Mouse (Mus musculus): ENCODE data around the gene Polm. TPM values are rescaled to one million over a fixed set of nuclear protein-coding genes. Genes with fewer than 3 reads are reported as not detected.

Gene Polm
- polyA plus RNA-seq (2015; fragmentation: Nextera tagmentation; extraction: Ambion mirVana), result 8.7 and 9.5 TPM in 2 replicates

DNA sequence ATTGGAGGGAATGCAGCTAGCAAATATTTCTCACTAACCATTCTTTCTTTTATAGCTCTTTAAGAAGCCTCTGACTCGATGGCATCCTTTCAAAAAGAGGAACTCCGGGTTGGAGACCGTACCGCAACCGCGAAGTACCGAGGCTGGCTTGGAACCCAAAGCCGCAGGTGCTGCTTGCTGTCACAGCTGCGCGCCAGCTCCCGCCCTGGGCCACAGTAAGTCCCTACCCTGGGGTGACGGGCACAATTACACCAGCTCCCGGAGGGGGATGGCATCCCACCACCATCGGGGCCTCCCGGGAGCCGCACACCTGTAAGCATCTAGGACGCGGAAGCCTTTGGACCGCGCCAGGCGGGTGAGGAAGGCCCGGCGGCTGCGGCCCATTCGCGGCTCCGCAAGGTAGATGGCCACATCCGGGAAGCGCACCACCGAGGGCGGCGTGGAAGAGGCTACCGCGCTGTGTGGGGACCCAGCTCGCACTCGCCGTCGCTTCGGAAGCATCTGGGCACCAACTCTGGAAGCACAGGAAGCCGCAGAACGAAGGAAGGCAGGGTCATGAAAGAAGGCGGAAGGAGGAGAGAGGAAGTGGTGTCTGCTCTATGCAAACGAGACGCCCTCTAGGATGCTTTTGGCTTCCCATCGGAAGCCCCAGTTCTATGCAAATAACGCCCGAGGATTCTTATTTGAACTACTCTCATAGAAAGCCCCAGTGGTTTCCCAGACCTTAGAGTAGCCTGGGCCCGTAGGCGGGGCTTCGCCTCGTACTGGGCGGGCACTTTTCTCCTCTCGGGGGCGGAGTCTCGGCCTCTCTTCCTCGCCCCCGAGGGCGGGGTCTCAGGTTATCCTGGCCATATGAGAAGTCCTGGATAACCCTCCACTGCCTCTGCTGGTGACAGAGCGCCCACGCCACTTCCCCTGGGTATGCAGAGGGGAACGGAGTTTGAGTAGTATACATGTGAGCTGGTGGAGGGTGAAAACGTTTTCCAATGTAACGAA lies at the start of gene Polm:
Polm (minus strand) TSS at position 766 of the 996 bp plus-strand sequence.
- DNase-seq (ENCODE audit: low spot score), result peak; percentile 91

DNA sequence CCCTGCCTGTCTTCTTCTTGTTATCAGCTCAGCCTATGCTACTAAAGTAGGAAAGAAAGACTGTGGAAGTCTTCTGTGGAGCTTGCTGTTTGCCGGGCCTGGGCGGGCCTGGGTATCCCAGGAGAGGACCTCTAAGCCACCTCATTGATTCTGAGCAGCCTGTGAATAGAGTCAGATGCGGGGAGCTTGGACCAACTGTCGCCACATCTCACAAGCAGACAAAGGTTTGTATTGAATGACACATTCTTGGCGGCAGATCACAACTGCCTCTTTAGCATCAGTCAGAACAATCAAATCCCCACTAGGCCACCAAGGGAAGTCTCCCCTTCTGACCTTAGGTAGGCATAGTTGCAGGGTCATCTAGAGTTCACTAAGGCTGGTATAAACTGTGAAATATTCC lies 49.4 kb upstream of the Polm start:
- DNase-seq (ENCODE audit: low spot score), result no peak

- peak; percentile 72 for DNase-seq (ENCODE audit: low spot score)
Observed at GRCm38 (mm10) chr11:5886187-5886586, 48.4 kb upstream of the Polm start.

- DNase-seq (ENCODE audit: low spot score), result no peak
Observed at GRCm38 (mm10) chr11:5882518-5882917, 44.7 kb upstream of the Polm start.

DNA sequence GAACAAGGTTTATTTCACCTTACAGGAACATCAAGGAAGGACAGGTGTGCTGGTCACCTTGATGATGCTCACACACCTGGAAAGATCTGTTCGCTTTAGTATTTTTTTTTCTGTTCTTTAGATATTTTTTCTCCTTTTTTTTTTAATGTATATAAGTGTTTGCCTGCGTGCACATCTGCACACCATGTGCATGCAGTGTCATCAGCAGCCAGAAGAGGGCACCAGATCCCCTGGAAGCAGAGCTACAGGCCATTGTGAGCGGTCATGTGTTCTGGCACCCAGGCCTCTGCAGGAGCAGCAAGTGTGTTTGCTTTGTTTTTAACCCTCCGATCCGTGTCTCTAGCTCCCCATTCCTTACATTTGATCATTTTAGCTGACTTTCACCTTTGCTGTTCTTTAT lies 42.1 kb upstream of the Polm start:
- peak; percentile 44 for DNase-seq (ENCODE audit: low spot score)

DNA sequence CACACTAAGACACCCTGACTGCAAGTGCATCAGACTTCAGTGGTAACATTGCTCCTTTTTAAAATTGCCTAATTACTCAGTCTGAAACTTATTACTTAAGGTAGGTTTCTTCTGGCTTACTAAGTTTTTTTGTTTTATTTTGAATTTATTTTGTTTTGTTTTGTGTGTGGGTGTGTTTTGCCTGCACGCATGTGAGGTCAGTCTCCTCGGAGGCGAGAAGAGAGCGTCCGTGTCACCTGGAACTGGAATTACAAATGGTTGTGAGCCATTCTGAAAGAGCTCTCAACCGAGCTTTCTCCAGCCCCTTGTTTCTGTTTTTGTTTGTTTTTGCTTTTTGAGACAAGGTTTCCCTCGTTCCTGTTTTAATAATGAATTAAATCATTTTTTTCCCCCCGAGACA lies 40.8 kb upstream of the Polm start:
- DNase-seq (ENCODE audit: low spot score), result no peak

- peak; percentile 98 for DNase-seq (ENCODE audit: low spot score)
Observed at GRCm38 (mm10) chr11:5877921-5878526, 40.2 kb upstream of the Polm start, which contains the start of gene Pold2. Gene Pold2 (minus strand): TSS chr11:5878292.

DNA sequence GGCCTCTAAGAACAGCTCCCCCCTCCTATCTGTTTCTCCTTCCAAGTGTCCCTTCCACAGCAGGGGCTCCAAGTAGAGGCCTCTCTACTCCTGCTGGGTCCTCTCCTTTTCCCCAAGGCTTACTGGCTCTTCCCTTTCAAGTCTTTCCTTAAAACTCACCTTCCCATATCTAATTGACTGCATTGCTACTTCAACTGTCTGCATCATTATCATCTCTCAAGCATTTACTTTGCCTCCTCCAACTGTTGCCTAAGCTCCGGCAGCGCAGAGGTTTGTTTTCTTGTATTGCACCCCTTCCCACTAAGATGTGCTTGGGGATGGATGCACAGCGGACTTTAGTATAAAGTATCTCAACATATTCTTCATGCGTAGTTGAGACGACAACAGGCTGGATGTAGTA lies 39.6 kb upstream of the Polm start:
- DNase-seq (ENCODE audit: low spot score), result no peak

DNA sequence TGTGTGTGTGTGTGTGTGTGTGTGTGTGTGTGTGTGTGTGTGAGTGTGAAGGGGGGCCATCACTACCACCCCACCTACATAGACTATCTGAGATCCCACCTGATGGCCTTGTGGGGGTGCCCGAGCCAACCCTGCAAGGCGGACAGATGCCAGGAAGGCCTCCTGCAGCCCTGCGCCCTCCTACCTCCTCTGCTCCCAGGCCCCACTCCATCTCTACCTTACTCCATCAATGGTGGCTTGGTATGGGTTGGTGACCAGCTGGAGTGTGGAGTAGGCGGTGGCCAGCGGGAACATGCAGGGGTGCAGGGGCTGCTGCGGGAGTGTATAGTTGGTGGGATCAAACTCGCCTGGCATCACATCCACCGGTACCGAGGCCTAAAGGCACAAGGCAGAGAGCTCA lies 35.4 kb upstream of the Polm start:
- DNase-seq (ENCODE audit: low spot score), result no peak

DNA sequence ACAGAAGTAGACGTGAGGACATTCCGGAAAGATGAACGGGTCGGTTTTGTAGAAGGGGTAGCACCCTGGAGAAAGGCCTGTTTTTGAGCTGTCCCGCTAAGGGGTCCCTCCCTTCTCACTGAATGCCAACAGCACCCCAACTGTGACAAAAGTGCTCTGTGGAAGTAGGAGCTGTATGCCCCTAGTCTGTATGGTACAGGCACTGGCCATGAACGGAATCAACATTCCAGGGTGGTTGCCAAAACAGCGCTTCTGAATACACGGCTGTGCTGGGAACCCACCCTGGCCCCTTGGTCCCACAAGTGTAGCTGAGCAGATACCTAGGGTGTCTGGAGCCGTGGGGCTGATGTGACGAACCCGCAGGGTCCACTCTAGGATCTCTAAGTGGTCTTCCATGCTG lies 34.9 kb upstream of the Polm start:
- no peak for DNase-seq (ENCODE audit: low spot score)

DNA sequence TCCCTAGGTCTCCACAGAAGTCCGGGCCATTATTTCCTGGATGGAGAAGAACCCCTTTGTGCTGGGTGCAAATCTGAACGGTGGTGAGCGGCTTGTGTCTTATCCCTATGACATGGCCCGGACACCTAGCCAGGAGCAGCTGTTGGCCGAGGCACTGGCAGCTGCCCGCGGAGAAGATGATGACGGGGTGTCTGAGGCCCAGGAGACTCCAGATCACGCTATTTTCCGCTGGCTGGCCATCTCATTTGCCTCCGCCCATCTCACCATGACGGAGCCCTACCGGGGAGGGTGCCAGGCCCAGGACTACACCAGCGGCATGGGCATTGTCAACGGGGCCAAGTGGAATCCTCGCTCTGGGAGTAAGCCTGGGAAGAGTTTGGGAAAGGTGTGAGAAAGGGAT lies 32.3 kb upstream of the Polm start:
- no peak for DNase-seq (ENCODE audit: low spot score)

- no peak for DNase-seq (ENCODE audit: low spot score)
Observed at GRCm38 (mm10) chr11:5869331-5869730, 31.5 kb upstream of the Polm start.

- no peak for DNase-seq (ENCODE audit: low spot score)
Observed at GRCm38 (mm10) chr11:5868324-5868723, 30.5 kb upstream of the Polm start.

- no peak for DNase-seq (ENCODE audit: low spot score)
Observed at GRCm38 (mm10) chr11:5867196-5867595, 29.4 kb upstream of the Polm start.

DNA sequence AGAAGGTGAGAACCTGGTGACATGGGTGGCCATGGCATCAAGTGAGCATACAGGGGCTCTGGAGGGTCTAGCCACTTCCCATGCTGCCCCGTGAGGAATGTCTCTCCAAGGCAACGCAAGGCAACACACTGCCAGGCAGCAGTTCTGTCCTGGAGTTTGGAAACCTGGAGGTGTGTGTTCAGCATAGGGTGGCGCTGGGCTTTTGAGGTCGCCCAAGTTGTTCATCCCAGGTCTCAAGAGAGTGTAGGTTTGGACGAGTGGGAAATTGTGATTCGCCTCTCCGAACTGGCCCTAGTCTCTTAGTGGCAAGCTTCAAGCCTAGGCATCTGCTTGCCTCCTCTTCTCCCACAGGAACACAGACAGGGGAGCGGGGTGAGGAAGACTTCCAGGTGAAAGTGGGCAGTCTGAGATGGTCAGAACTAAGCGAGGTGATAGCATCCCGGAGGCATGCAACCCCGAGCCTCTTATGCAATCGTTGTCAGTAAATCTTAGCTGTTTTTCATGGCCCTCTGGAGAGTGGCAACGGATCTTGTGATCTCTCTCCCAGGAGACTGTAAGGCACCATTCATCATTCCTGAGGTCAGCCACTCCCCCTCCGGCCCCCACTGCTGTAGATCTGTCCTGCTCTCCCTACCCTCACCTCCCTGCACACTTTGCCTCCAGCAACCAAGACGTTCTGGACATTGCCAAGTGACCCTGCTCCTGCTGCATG lies 24.7 kb upstream of the Polm start:
- DNase-seq (ENCODE audit: low spot score), result no peak

DNA sequence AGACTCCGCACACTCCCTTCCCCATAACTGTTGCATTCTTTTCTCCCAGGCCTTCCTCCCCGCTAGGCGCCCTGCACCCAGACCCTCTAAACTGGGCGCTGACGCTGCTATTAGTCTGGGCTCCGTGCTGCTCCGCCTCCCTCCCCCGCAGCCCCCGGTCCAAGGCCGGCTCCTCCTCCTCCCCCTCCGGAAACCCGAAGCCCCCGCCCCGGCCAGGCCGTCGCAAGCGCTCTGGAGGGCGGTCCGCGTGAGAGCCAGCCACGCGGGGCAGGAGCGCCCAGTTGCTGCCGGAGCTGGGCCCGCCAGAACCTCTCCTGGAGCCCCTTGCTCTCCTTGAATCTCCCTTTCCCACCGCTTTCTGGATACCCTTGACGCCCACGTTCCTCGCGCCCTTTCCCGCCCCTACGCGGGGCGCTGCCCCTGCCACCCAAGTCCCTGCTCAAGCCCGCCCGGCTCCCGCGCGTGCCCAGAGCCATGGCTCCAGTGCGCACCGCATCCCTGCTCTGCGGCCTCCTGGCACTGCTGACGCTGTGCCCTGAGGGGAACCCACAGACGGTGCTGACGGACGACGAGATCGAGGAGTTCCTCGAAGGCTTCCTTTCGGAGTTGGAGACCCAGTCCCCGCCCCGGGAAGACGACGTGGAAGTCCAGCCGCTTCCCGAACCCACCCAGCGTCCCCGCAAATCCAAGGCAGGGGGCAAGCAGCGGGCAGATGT lies 24.0 kb upstream of the Polm start, which contains the start of gene Aebp1:
Aebp1 (plus strand) TSS at position 270 of the 716 bp plus-strand sequence.
- DNase-seq (ENCODE audit: low spot score), result peak; percentile 24

- no peak for DNase-seq (ENCODE audit: low spot score)
Observed at GRCm38 (mm10) chr11:5860639-5861038, 22.8 kb upstream of the Polm start.

DNA sequence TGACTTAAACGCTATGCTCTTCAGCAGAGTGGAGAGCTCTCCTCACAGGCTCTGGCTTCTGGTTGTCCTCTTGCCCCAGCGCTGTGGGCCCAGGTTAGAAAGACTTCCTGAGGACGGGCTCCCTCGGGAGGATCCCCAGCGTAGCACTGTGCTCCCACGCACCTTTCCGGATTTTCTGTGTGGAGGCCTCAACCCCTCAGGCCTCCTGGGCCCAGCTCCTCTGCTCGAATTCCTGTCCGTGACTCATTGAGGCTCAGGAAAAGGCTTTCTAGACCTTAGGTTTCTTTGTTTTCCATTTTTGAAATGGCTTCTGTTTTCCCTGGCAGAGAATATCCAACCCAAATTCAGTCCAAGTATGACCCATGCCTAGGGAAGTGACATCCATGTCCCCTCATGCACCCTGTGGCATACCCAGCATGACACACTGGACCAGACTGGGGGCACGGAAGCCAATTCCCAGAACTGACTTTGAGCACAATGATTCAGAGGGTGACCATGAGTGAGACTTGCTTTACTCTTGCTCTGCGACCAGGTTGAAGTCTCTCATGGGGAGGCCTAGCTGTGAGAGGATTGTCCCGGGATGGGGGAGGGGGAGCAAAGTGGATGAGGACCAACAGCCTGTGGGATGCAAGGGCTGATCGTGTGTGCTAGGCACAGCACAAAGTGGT lies 22.2 kb upstream of the Polm start:
- no peak for DNase-seq (ENCODE audit: low spot score)

DNA sequence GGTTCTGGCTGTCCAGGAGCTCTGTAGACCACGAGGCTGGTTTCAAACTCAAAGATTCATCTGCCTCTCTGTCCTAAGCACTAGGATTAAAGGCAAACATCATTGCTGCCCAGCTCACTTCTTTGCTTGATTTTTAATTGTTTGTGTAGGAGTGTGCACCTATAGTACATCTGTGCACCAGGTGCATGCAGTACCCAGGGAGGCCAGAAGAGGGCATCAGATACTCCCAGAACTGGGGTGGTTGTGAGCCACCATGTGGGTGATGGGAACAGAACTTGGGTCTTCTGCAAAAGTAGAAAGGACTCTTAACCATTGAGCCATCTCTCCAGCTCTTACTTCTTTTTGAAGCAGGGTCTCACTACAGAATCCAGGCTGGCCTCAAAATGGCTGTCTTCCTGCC lies 20.9 kb upstream of the Polm start:
- no peak for DNase-seq (ENCODE audit: low spot score)

DNA sequence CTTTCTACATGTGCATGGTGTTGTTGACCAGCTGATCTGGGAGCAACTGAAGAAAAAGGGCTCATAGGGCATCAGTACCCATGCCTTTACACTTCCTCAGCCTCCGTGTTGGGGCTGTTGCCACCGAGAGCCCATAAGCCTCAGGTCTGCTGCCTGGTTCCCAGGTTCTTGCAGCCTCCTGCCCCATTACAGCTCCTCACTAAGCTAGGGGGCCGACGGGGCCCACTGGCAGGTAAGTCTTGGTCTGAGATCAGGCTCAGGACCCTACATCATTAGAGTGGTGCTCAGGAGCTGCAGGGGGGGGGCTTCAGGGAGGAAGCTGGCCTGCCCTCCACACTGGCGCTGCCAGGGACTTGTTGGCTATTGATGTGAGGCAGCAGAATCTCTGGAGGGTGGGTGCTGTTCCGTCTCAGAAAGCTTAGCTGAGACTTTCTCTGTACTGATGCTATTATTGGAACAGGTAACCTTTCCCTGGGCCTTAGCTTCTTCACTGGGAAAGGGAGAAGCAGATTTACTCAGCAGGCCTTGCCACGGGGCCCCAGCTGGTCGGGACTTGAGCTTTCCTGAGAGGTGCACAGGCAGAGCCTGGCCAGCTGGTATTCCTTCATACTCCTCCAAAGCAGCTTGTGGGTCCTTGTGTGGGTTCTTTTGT lies 18.8 kb upstream of the Polm start:
- no peak for DNase-seq (ENCODE audit: low spot score)
